Mouse (Mus musculus): ENCODE measurements at regions not wholly inside any gene's neighbourhood (a gene's known extent, or its start where the extent isn't known, plus 50 kb on each side); places are given as distances from the start of the nearest gene placed in this dataset.

GRCm38 (mm10) chr11:43370025-43370424 lies 56.0 kb downstream of the Pttg1 start:
- no peak for DNase-seq (ENCODE audit: low spot score)

- DNase-seq (ENCODE audit: low spot score), result no peak
Observed at GRCm38 (mm10) chr11:43368346-43368745, 57.7 kb downstream of the Pttg1 start.

GRCm38 (mm10) chr11:43361858-43362257 lies 64.2 kb downstream of the Pttg1 start:
- no peak for DNase-seq (ENCODE audit: low spot score)

GRCm38 (mm10) chr11:43358390-43359291 lies 67.4 kb downstream of the Pttg1 start:
- DNase-seq (ENCODE audit: low spot score), result no peak

GRCm38 (mm10) chr11:43353602-43354001 lies 72.4 kb downstream of the Pttg1 start:
- no peak for DNase-seq (ENCODE audit: low spot score)

- no peak for DNase-seq (ENCODE audit: low spot score)
Observed at GRCm38 (mm10) chr11:43353030-43353429, 73.0 kb downstream of the Pttg1 start.

- no peak for DNase-seq (ENCODE audit: low spot score)
Observed at GRCm38 (mm10) chr11:43351818-43352217, 74.2 kb downstream of the Pttg1 start.

- no peak for DNase-seq (ENCODE audit: low spot score)
Observed at GRCm38 (mm10) chr11:43351348-43351747, 74.7 kb downstream of the Pttg1 start.

- no peak for DNase-seq (ENCODE audit: low spot score)
Observed at GRCm38 (mm10) chr11:43350242-43350641, 75.8 kb downstream of the Pttg1 start.

- peak; percentile 37 for DNase-seq (ENCODE audit: low spot score)
Observed at GRCm38 (mm10) chr11:43349564-43349963, 76.5 kb downstream of the Pttg1 start.

GRCm38 (mm10) chr11:43348571-43348970 lies 77.5 kb downstream of the Pttg1 start:
- peak; percentile 83 for DNase-seq (ENCODE audit: low spot score)

GRCm38 (mm10) chr11:43346489-43346888 lies 79.6 kb downstream of the Pttg1 start:
- DNase-seq (ENCODE audit: low spot score), result no peak

- no peak for DNase-seq (ENCODE audit: low spot score)
Observed at GRCm38 (mm10) chr11:43344767-43345561, 81.1 kb downstream of the Pttg1 start.

GRCm38 (mm10) chr11:43343574-43343973 lies 82.5 kb downstream of the Pttg1 start:
- no peak for DNase-seq (ENCODE audit: low spot score)

- no peak for DNase-seq (ENCODE audit: low spot score)
Observed at GRCm38 (mm10) chr11:43338377-43338993, 87.6 kb downstream of the Pttg1 start.

- DNase-seq (ENCODE audit: low spot score), result no peak
Observed at GRCm38 (mm10) chr11:43335668-43336265, 90.3 kb downstream of the Pttg1 start.

GRCm38 (mm10) chr11:43333547-43333946 lies 92.5 kb downstream of the Pttg1 start:
- no peak for DNase-seq (ENCODE audit: low spot score)

- DNase-seq (ENCODE audit: low spot score), result no peak
Observed at GRCm38 (mm10) chr11:43313996-43314395, 112.1 kb downstream of the Pttg1 start.
